Comparison of ENCODE assay signal across 32 mouse cellular contexts in the genomic region with DNA sequence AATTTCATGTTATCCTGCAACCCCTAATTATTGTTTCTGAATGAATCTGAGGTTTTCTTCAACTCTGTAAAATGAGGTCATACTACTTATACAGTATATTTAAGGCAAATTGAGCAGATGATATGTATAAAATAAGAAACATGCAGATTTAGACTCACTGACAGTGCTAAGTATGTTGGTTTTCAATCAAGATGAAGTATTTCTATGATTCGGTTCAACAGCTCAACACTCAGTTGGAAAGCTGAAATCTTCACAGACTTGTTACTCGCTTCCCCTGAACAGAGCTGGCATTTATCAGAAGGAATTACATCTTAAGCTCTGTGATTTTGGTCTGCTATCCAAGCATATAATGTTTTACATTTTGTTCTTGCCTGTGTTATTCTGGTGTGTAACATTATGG.
"Had no signal": no experiment of that assay in that cellular context is flagged by ENCODE, and none has a peak within 500 bp of the region (broad histone marks: within the 10 kb centered on the region; RNA-seq: fewer than 3 reads in every experiment).

No protein-coding gene starts in this region.

- ATAC-seq: hindbrain, embryonic 16.5 days; hindbrain, postnatal 0 days; inflammation-experienced regulatory T-cells, adult 6 months; intestine, embryonic 15.5 days; intestine, embryonic 16.5 days; intestine, postnatal 0 days had no signal

- H3K27ac ChIP-seq: heart, embryonic 15.5 days; hindbrain, embryonic 10.5 days; hindbrain, embryonic 12.5 days; hindbrain, embryonic 13.5 days; hindbrain, embryonic 14.5 days; hindbrain, embryonic 15.5 days; hindbrain, postnatal 0 days; intestine, embryonic 15.5 days; kidney, embryonic 15.5 days; kidney, postnatal 0 days; layer of hippocampus, adult 2 months; left cerebral cortex, adult 2 months had no signal

- H3K4me3 ChIP-seq: heart, embryonic 15.5 days; hindbrain, embryonic 10.5 days; hindbrain, embryonic 12.5 days; hindbrain, embryonic 13.5 days; hindbrain, embryonic 15.5 days; intestine, embryonic 15.5 days; kidney, embryonic 15.5 days; layer of hippocampus, adult 2 months; left cerebral cortex, adult 2 months had no signal

- H3K4me2 ChIP-seq: heart, embryonic 15.5 days; hindbrain, embryonic 12.5 days; hindbrain, embryonic 13.5 days; hindbrain, embryonic 14.5 days; hindbrain, embryonic 15.5 days; intestine, embryonic 15.5 days; kidney, embryonic 15.5 days had no signal

- H3K27me3 ChIP-seq: heart, embryonic 15.5 days; hindbrain, embryonic 12.5 days; hindbrain, embryonic 13.5 days; hindbrain, embryonic 15.5 days; intestine, embryonic 15.5 days; kidney, embryonic 15.5 days had no signal

- H3K36me3 ChIP-seq: heart, embryonic 15.5 days; hindbrain, embryonic 10.5 days; hindbrain, embryonic 12.5 days; hindbrain, embryonic 13.5 days; hindbrain, embryonic 15.5 days; intestine, embryonic 15.5 days; kidney, embryonic 15.5 days had no signal

- H3K4me1 ChIP-seq: heart, embryonic 15.5 days; hindbrain, embryonic 10.5 days; hindbrain, embryonic 12.5 days; hindbrain, embryonic 13.5 days; hindbrain, embryonic 15.5 days; intestine, embryonic 15.5 days; kidney, embryonic 15.5 days had no signal

- DNase-seq: heart, postnatal 10 days; heart, postnatal 14 days; heart, postnatal 36 days; heart, postnatal 4 days; kidney, adult 11 months; kidney, adult 18-20 months; kidney, adult 2 months; kidney, adult 8-10 months; kidney, adult 9 months; kidney, postnatal 10 days; kidney, postnatal 14 days; kidney, postnatal 25 days; kidney, postnatal 36 days; kidney, postnatal 4 days; layer of hippocampus, adult 9-11 months; layer of hippocampus, postnatal 36 days had no signal

- H3K9me3 ChIP-seq: heart, embryonic 15.5 days; hindbrain, embryonic 10.5 days; hindbrain, embryonic 12.5 days; hindbrain, embryonic 13.5 days; hindbrain, embryonic 15.5 days; intestine, embryonic 15.5 days; kidney, embryonic 15.5 days had no signal

- H3K9ac ChIP-seq: heart, embryonic 15.5 days; hindbrain, embryonic 12.5 days; hindbrain, embryonic 13.5 days; hindbrain, embryonic 14.5 days; hindbrain, embryonic 15.5 days; intestine, embryonic 15.5 days; kidney, embryonic 15.5 days had no signal
